Mouse (Mus musculus) intestine, embryonic 15.5 days (tissue): ENCODE results near the gene Cyb5d1. TPM values are rescaled to one million over a fixed set of nuclear protein-coding genes. Genes with fewer than 3 reads are reported as not detected.
A peak's percentile ranks its signal among the peaks of the same experiment; 100 is the strongest.
"Not testable (repeated sequence)": the region's sequence is repeated elsewhere in the genome, so short reads cannot be mapped to it uniquely, and the experiment has no call there.

ENCODE experiments used
- ATAC-seq: fragments of 200-750 bp; cut with Nextera tagmentation; 2 replicates; pipeline ENCODE4 v1.8.0; 2017; ENCODE audit warnings: moderate TSS enrichment, moderate library complexity
- H3K27ac ChIP-seq: fragments of 300-500 bp; sonication (generic); 2 replicates; pipeline ENCODE4 v1.5.1; 2015; ENCODE audit warnings: mild to moderate bottlenecking, inconsistent platforms
- H3K27me3 ChIP-seq: fragments of 300-500 bp; sonication (generic); replicated peaks from 2 replicates; pipeline ENCODE4 v1.6.1; 2015; ENCODE audit warnings: inconsistent platforms
- H3K36me3 ChIP-seq: fragments of 300-500 bp; sonication (generic); 2 replicates; pipeline ENCODE4 v1.6.1; 2015; ENCODE audit warnings: inconsistent platforms
- H3K4me1 ChIP-seq: fragments of 300-500 bp; sonication (generic); replicated peaks from 2 replicates; pipeline ENCODE4 v1.6.1; 2015; ENCODE audit warnings: inconsistent platforms
- H3K4me2 ChIP-seq: fragments of 300-500 bp; sonication (generic); replicated peaks from 2 replicates; pipeline ENCODE4 v1.6.1; 2015; ENCODE audit warnings: mild to moderate bottlenecking, inconsistent platforms
- H3K4me3 ChIP-seq: fragments of 300-500 bp; sonication (generic); replicated peaks from 2 replicates; pipeline ENCODE4 v1.5.1; 2015; ENCODE audit warnings: inconsistent platforms
- H3K9ac ChIP-seq: fragments of 300-500 bp; sonication (generic); 2 replicates; pipeline ENCODE4 v1.6.1; 2015; ENCODE audit warnings: inconsistent platforms
- H3K9me3 ChIP-seq: fragments of 300-500 bp; sonication (generic); 2 replicates; pipeline ENCODE4 v1.6.1; 2016; ENCODE audit warnings: inconsistent platforms
- WGBS: fragments of 180-500 bp; shearing (Covaris S2); methylation state at CpG from one replicate; pipeline ENCODE4 v1.1.7; 2015; 5-methylcytosine and 5-hydroxymethylcytosine counted together
- polyA plus RNA-seq: library from polyadenylated mRNA; unstranded; fragments of >200 nt; fragmentation: Nextera tagmentation; extraction: Ambion mirVana; gene quantifications from 2 replicates; pipeline ENCODE4 v1.2.1, GENCODE M21; 2015

The Cyb5d1 gene
- polyA plus RNA-seq, 1 experiment from 2014 or later: 22.7 TPM

GRCm38 (mm10) chr11:69398486-69399200, 3.2 kb upstream of the Cyb5d1 start:
- Histone ChIP-seq H3K4me2 (peak overlapping the region; percentile 65), H3K4me3 (peak overlapping the region; percentile 32; the same call in 1 of the 2 replicates), H3K4me1 (peaks cover 41% of the 10 kb centered on the region), H3K27ac (no peak overlapping the region), H3K36me3 (peaks cover 31% of the 10 kb centered on the region), H3K27me3 (no peaks in the 10 kb centered on the region), H3K9ac (no peak overlapping the region; the same call in 1 of the 2 replicates), H3K9me3 (no peaks in the 10 kb centered on the region)
- ATAC-seq: no peak
- 40% methylated on average over 21 of the region's 21 CpGs for WGBS

GRCm38 (mm10) chr11:69398059-69398458, 2.6 kb upstream of the Cyb5d1 start, which contains the start of gene Tmem88:
Gene Tmem88, minus strand, starts transcription at chr11:69398234.
- H3K4me1 ChIP-seq: peaks cover 41% of the 10 kb centered on the region
- 12% methylated on average over 16 of the region's 16 CpGs for WGBS

GRCm38 (mm10) chr11:69397581-69398057, 2.2 kb upstream of the Cyb5d1 start:
- Histone ChIP-seq H3K36me3 (peaks cover 27% of the 10 kb centered on the region), H3K27ac (peak overlapping the region; percentile 98), H3K9me3 (no peaks in the 10 kb centered on the region), H3K4me2 (peak overlapping the region; percentile 65), H3K27me3 (no peaks in the 10 kb centered on the region), H3K9ac (peak overlapping the region; percentile 51), H3K4me1 (peaks cover 41% of the 10 kb centered on the region), H3K4me3 (peak overlapping the region; percentile 32)
- WGBS: 23% methylated on average over 24 of the region's 24 CpGs
- no peak for ATAC-seq

More at GRCm38 (mm10) chr11:69398059-69398458, 2.6 kb upstream of the Cyb5d1 start, which contains the start of gene Tmem88:
- H3K9ac ChIP-seq: peak within 1 kb of the TSS; percentile 51
- H3K4me2 ChIP-seq: peak within 1 kb of the TSS; percentile 65
- peak within 1 kb of the TSS; percentile 98 for H3K27ac ChIP-seq
- no peak for ATAC-seq
- peaks cover 27% of the 10 kb centered on the region for H3K36me3 ChIP-seq
- peak within 1 kb of the TSS; percentile 32 for H3K4me3 ChIP-seq
- no peaks in the 10 kb centered on the region for H3K9me3 ChIP-seq
- H3K27me3 ChIP-seq: no peaks in the 10 kb centered on the region

- H3K36me3 ChIP-seq: peaks cover 21% of the 10 kb centered on the region
- peaks cover 41% of the 10 kb centered on the region for H3K4me1 ChIP-seq
- H3K4me3 ChIP-seq: peak overlapping the region; percentile 71
- 31% methylated on average over 11 of the region's 11 CpGs for WGBS
- no peak for ATAC-seq
- peak overlapping the region; percentile 98 for H3K27ac ChIP-seq
- H3K9me3 ChIP-seq: no peaks in the 10 kb centered on the region
- H3K4me2 ChIP-seq: peak overlapping the region; percentile 65
- no peaks in the 10 kb centered on the region for H3K27me3 ChIP-seq
- H3K9ac ChIP-seq: peak overlapping the region; percentile 93
Observed at GRCm38 (mm10) chr11:69396772-69397171, 1.3 kb upstream of the Cyb5d1 start.

GRCm38 (mm10) chr11:69395634-69396373, 373 bp upstream of the Cyb5d1 start:
- Histone ChIP-seq H3K9ac (peak overlapping the region; percentile 93), H3K4me2 (peak overlapping the region; percentile 69), H3K27ac (peak overlapping the region; percentile 98), H3K9me3 (no peaks in the 10 kb centered on the region), H3K4me1 (peaks cover 38% of the 10 kb centered on the region), H3K27me3 (no peaks in the 10 kb centered on the region), H3K36me3 (peaks cover 14% of the 10 kb centered on the region), H3K4me3 (peak overlapping the region; percentile 71)
- under 1% methylated on average over 48 of the region's 48 CpGs for WGBS
- ATAC-seq: peak; percentile 94

GRCm38 (mm10) chr11:69394591-69395167, 752 bp downstream of the Cyb5d1 start:
- peak overlapping the region; percentile 69 for H3K4me2 ChIP-seq
- H3K4me3 ChIP-seq: peak overlapping the region; percentile 71
- 1% methylated on average over 31 of the region's 31 CpGs for WGBS
- H3K9ac ChIP-seq: peak overlapping the region; percentile 93
- ATAC-seq: peak; percentile 24; the same call in 1 of the 2 replicates
- H3K4me1 ChIP-seq: peaks cover 27% of the 10 kb centered on the region
- not testable (repeated sequence) for H3K27me3 ChIP-seq, H3K36me3 ChIP-seq, H3K9me3 ChIP-seq
- peak overlapping the region; percentile 98 for H3K27ac ChIP-seq

- no peak overlapping the region for H3K27ac ChIP-seq
- WGBS: 50% methylated on average over 10 of the region's 10 CpGs
- H3K9me3 ChIP-seq: no peaks in the 10 kb centered on the region
- H3K4me1 ChIP-seq: peaks cover 3% of the 10 kb centered on the region; the same call in 1 of the 2 replicates
- H3K27me3 ChIP-seq: no peaks in the 10 kb centered on the region
- no peaks in the 10 kb centered on the region for H3K36me3 ChIP-seq
- no peak overlapping the region for H3K9ac ChIP-seq
- 0 out of 2 replicates have a peak, but pooled peaks have one; percentile 18 for ATAC-seq
- H3K4me2 ChIP-seq: no peak overlapping the region
- H3K4me3 ChIP-seq: no peak overlapping the region
Observed at GRCm38 (mm10) chr11:69390400-69391034, 4.9 kb downstream of the Cyb5d1 start.

GRCm38 (mm10) chr11:69389531-69390399, 5.7 kb downstream of the Cyb5d1 start:
- WGBS: 63% methylated on average over 14 of the region's 14 CpGs
- H3K27ac ChIP-seq: no peak overlapping the region
- no peak overlapping the region for H3K4me2 ChIP-seq
- H3K4me3 ChIP-seq: no peak overlapping the region
- no peak overlapping the region for H3K9ac ChIP-seq
- no peak for ATAC-seq
- H3K36me3 ChIP-seq: no peaks in the 10 kb centered on the region
- H3K9me3 ChIP-seq: no peaks in the 10 kb centered on the region
- peaks cover 3% of the 10 kb centered on the region; the same call in 1 of the 2 replicates for H3K4me1 ChIP-seq
- H3K27me3 ChIP-seq: no peaks in the 10 kb centered on the region

- Histone ChIP-seq H3K36me3 (no peaks in the 10 kb centered on the region), H3K4me3 (no peak overlapping the region), H3K4me2 (no peak overlapping the region), H3K4me1 (no peaks in the 10 kb centered on the region), H3K9me3 (no peaks in the 10 kb centered on the region), H3K27ac (no peak overlapping the region), H3K27me3 (no peaks in the 10 kb centered on the region), H3K9ac (no peak overlapping the region)
- 97% methylated on average over 4 of the region's 4 CpGs for WGBS
- no peak for ATAC-seq
Observed at GRCm38 (mm10) chr11:69388680-69389079, 6.8 kb downstream of the Cyb5d1 start.

GRCm38 (mm10) chr11:69386758-69387157, 8.7 kb downstream of the Cyb5d1 start:
- no peak for ATAC-seq
- WGBS: 67% methylated on average over 7 of the region's 7 CpGs
- no peak overlapping the region for H3K27ac ChIP-seq

GRCm38 (mm10) chr11:69384979-69385378, 10.5 kb downstream of the Cyb5d1 start:
- Histone ChIP-seq H3K36me3 (no peaks in the 10 kb centered on the region), H3K4me2 (no peak overlapping the region), H3K4me3 (no peak overlapping the region), H3K27ac (no peak overlapping the region), H3K9me3 (no peaks in the 10 kb centered on the region), H3K9ac (no peak overlapping the region), H3K27me3 (no peaks in the 10 kb centered on the region), H3K4me1 (no peaks in the 10 kb centered on the region)
- ATAC-seq: 0 out of 2 replicates have a peak, but pooled peaks have one; percentile 56
- whole genome bisulfite sequencing: 79% methylated on average over 6 of the region's 6 CpGs

More at GRCm38 (mm10) chr11:69386758-69387157, 8.7 kb downstream of the Cyb5d1 start:
- no peaks in the 10 kb centered on the region for H3K4me1 ChIP-seq
- H3K9ac ChIP-seq: no peak overlapping the region
- no peaks in the 10 kb centered on the region for H3K27me3 ChIP-seq
- no peak overlapping the region for H3K4me2 ChIP-seq
- H3K36me3 ChIP-seq: no peaks in the 10 kb centered on the region
- H3K4me3 ChIP-seq: no peak overlapping the region
- H3K9me3 ChIP-seq: no peaks in the 10 kb centered on the region
